Mouse (Mus musculus): ENCODE results near the gene Lepr. TPM values are rescaled to one million over a fixed set of nuclear protein-coding genes. Genes with fewer than 3 reads are reported as not detected.
A peak's percentile ranks its signal among the peaks of the same experiment; 100 is the strongest.

The Lepr gene
- total RNA-seq (2021) = 10 to 100 TPM; 13.3 to 16.3 TPM

DNA sequence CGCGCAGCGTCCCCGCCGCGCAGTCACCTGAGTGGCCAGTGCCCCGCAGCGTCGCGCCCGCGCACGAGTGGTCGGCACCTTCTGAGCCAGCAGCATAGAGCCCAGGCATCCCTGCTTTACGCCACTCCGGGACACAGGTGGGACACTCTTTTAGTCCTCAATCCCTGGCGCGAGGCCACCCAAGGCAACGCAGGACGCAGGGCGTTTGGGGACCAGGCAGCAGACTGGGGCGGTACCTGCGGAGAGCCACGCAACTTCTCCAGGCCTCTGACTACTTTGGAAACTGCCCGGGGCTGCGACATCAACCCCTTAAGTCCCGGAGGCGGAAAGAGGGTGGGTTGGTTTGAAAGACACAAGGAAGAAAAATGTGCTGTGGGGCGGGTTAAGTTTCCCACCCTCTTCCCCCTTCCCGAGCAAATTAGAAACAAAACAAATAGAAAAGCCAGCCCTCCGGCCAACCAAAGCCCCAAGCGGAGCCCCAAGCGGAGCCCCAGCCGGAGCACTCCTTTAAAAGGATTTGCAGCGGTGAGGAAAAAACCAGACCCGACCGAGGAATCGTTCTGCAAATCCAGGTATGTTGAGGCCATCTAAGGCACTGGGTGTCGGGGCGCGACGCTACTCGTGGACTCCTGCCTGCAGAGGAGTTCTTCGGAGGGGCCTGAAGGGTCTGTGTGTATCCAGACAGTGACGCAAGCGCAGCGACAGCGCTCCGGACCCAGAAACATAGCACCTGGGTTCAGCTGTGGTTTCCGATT is at the start of gene Lepr:
Lepr (plus strand) TSS at position 38 of the 755 bp plus-strand sequence.
- peak; percentile 16 for DNase-seq

GRCm38 (mm10) chr4:101669161-101669560 is 48.0 kb upstream of the Lepr start:
- no peak for DNase-seq

- DNase-seq = no peak
Observed at GRCm38 (mm10) chr4:101669811-101670210, 47.4 kb upstream of the Lepr start.

- no peak for DNase-seq
Observed at GRCm38 (mm10) chr4:101674790-101675189, 42.4 kb upstream of the Lepr start.

- DNase-seq = peak; percentile 21
Observed at GRCm38 (mm10) chr4:101675726-101676125, 41.5 kb upstream of the Lepr start.

- no peak for DNase-seq
Observed at GRCm38 (mm10) chr4:101682620-101683019, 34.6 kb upstream of the Lepr start.

DNA sequence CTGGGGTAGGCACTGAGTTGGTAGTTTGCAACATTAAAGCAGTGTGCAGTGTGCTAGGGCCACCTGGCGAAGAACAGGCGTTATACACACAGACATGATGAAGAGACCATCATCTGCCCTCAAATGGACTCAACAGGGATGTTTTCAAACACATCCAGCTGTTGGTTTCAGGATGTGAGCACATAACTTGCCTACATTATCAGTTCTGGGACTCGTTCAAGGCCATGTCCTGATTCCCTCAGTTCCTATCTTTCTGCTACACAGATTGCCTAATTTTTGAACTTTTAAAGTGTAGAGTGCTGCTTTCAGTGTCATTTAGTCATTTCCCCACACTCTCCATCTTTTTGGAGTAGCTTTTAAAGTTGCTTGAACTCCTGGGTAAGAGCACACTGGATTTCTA is 34.1 kb upstream of the Lepr start:
- DNase-seq = no peak

GRCm38 (mm10) chr4:101684821-101685220 is 32.4 kb upstream of the Lepr start:
- no peak for DNase-seq

GRCm38 (mm10) chr4:101686227-101686810 is 30.9 kb upstream of the Lepr start:
- DNase-seq = no peak

DNA sequence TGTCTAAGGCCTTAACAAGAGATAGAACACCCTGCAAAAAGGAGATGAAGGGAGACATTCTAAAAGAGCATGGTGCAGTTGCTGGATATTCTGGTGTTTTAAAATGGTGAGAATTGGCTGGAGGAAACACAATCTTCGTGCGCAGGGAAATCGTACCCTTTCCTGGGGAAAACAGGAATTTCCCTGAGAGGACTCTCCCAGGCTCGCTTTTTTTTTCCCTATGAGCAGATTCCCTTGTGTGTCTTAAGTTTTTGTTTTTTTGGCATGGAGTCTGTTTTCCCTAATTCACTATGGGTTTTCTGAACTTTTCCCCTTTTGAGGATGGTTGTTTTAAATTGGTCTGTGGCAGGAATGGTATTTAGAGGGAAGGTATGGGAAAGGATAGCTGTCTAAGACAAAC is 28.0 kb upstream of the Lepr start:
- DNase-seq = no peak

GRCm38 (mm10) chr4:101689645-101690044 is 27.6 kb upstream of the Lepr start:
- DNase-seq = no peak

GRCm38 (mm10) chr4:101692892-101693291 is 24.3 kb upstream of the Lepr start:
- DNase-seq = no peak

DNA sequence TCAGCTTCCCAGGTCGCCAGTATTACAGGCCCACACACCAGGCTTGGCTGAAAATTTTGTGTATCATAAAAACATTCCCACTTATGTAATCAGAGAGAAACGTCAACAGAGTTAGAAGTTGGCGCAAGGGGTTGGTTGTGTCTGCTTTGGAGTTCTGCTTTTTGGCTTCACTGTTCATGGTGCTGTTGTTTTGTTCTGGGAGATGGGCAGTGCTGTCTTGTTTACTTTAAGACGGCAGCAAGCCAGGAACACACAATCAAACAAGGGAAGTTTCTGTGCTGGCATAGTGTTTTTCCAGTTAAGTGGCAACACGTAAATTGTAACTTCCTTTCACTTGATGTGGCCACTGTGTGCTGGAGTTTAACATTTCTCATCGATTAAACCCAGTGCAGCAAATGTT is 22.7 kb upstream of the Lepr start:
- no peak for DNase-seq

GRCm38 (mm10) chr4:101697236-101697635 is 20.0 kb upstream of the Lepr start:
- no peak for DNase-seq

- DNase-seq = no peak
Observed at GRCm38 (mm10) chr4:101699423-101699822, 17.8 kb upstream of the Lepr start.

GRCm38 (mm10) chr4:101700892-101701640 is 16.1 kb upstream of the Lepr start:
- no peak for DNase-seq

DNA sequence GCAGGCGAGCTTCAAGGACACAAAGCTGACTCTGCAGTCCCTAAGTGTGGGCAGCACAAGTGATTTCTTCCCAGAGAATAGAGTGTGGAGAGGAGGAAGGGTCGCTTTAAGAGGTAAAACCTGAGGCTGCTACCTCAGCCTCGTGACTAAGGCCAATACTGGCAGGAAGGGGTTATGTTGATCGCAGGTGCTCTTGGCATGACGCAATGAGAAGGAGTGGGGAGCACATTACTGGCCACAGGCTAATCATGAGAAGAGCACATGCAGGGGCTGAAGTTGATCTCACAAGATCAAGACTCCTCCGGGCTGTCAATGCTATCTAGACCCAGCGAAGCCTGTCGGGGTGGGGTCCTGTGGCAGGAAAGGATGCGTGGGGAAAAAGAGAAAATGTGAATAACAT is 11.9 kb upstream of the Lepr start:
- no peak for DNase-seq

GRCm38 (mm10) chr4:101707234-101707633 is 10.0 kb upstream of the Lepr start:
- DNase-seq = no peak

GRCm38 (mm10) chr4:101707953-101708352 is 9.3 kb upstream of the Lepr start:
- DNase-seq = no peak

GRCm38 (mm10) chr4:101710361-101710760 is 6.8 kb upstream of the Lepr start:
- no peak for DNase-seq

GRCm38 (mm10) chr4:101711100-101711499 is 6.1 kb upstream of the Lepr start:
- DNase-seq = no peak

- no peak for DNase-seq
Observed at GRCm38 (mm10) chr4:101712563-101712962, 4.6 kb upstream of the Lepr start.

DNA sequence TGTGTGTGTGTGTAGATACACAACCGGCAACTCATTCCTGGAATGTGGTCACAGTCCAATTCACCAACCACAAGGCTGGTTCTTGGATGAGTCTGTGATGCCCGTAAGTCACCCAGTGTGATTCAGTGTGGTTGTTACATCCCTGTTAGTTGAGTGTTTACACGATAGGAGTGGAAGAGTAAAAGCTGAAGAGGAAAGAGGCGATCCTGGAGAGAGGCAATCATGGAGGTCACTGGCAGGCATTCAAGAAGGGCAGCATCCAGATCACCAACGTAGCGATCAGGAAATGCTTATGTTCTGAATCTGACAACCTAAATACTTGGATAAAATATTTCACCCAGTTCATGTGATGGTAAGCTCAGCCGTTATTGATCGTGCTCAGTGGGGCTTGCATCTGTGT is 1.9 kb upstream of the Lepr start:
- DNase-seq = no peak

DNA sequence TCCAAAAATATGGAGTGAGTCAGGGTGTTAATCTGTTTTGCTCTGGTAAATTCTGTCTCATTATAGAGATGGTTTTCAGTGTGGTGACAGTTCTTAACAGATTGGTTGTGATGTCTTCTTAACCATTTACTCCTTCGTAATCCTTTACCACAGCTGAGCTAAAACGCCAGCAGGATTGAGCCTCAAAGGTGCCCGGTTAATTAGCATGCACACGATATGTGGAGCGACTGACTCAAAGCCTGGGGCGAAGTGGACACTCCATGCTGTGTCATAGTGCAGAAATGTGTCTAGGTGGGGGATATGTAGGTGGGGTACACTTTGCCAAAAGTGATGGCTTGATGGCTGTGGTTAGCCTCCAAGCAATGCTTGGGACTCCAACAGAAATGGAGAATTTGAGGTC is 1.4 kb upstream of the Lepr start:
- no peak for DNase-seq

Data from heart, postnatal 4 days (tissue).